Mouse (Mus musculus) T-cell, adult 2 months (primary cell): ENCODE data around the gene C8b.

Experiments
- DNase-seq: peaks from one replicate; pipeline ENCODE4 v3.0.0; 2022; ENCODE audit warnings: low spot score

C8b gene

GRCm38 (mm10) chr4:104766065-104766464 lies at the start of gene C8b:
Gene C8b, plus strand, starts transcription at chr4:104766317.
- DNase-seq = no peak

GRCm38 (mm10) chr4:104716506-104716905 lies 49.6 kb upstream of the C8b start:
- no peak for DNase-seq

GRCm38 (mm10) chr4:104718973-104719795 lies 46.9 kb upstream of the C8b start:
- DNase-seq = no peak

- no peak for DNase-seq
Observed at GRCm38 (mm10) chr4:104723527-104724045, 42.5 kb upstream of the C8b start.

GRCm38 (mm10) chr4:104724258-104724657 lies 41.9 kb upstream of the C8b start:
- no peak for DNase-seq

- DNase-seq = no peak
Observed at GRCm38 (mm10) chr4:104725673-104726072, 40.4 kb upstream of the C8b start.

GRCm38 (mm10) chr4:104729185-104729584 lies 36.9 kb upstream of the C8b start:
- no peak for DNase-seq

GRCm38 (mm10) chr4:104746500-104746899 lies 19.6 kb upstream of the C8b start:
- DNase-seq = no peak

- no peak for DNase-seq
Observed at GRCm38 (mm10) chr4:104754090-104754489, 12.0 kb upstream of the C8b start.

GRCm38 (mm10) chr4:104760878-104761624 lies 5.1 kb upstream of the C8b start:
- DNase-seq = no peak

- no peak for DNase-seq
Observed at GRCm38 (mm10) chr4:104768190-104768589, 2.1 kb downstream of the C8b start.

GRCm38 (mm10) chr4:104769602-104770001 lies 3.5 kb downstream of the C8b start:
- no peak for DNase-seq

GRCm38 (mm10) chr4:104770331-104770730 lies 4.2 kb downstream of the C8b start:
- no peak for DNase-seq

GRCm38 (mm10) chr4:104775601-104776000 lies 9.5 kb downstream of the C8b start:
- no peak for DNase-seq

- DNase-seq = no peak
Observed at GRCm38 (mm10) chr4:104779460-104779859, 13.3 kb downstream of the C8b start.

- DNase-seq = no peak
Observed at GRCm38 (mm10) chr4:104781441-104781840, 15.3 kb downstream of the C8b start.

- no peak for DNase-seq
Observed at GRCm38 (mm10) chr4:104782346-104782745, 16.2 kb downstream of the C8b start.

- DNase-seq = no peak
Observed at GRCm38 (mm10) chr4:104792111-104792510, 26.0 kb downstream of the C8b start.

GRCm38 (mm10) chr4:104798951-104799350 lies 32.8 kb downstream of the C8b start:
- no peak for DNase-seq

- no peak for DNase-seq
Observed at GRCm38 (mm10) chr4:104801625-104802024, 35.5 kb downstream of the C8b start.

GRCm38 (mm10) chr4:104804100-104804499 lies 38.0 kb downstream of the C8b start:
- no peak for DNase-seq

- DNase-seq = no peak
Observed at GRCm38 (mm10) chr4:104805414-104806257, 39.5 kb downstream of the C8b start.
